Mouse (Mus musculus) heart, adult 2 months (tissue): ENCODE measurements around the gene Cpxm2. TPM values are rescaled to one million over a fixed set of nuclear protein-coding genes. Genes with fewer than 3 reads are reported as not detected.

Experiments used
- DNase-seq, 2 experiments: peaks; one replicate each; pipeline ENCODE4 v3.0.0; 2021
- H3K27ac ChIP-seq: fragments of 200-600 bp; 2 replicates; pipeline ENCODE4 v1.8.1; 2022
- H3K27me3 ChIP-seq: fragments of 200-500 bp; 2 replicates; pipeline ENCODE4 v1.6.1; 2012; ENCODE audit warnings: mild to moderate bottlenecking, low read length, inconsistent platforms, mixed read lengths; ENCODE audit not compliant: control insufficient read depth, insufficient read depth
- H3K36me3 ChIP-seq: fragments of 200-500 bp; 2 replicates; pipeline ENCODE4 v1.6.1; 2012; ENCODE audit warnings: low read length, inconsistent platforms; ENCODE audit not compliant: control insufficient read depth, insufficient read depth
- H3K4me1 ChIP-seq: fragments of 200-500 bp; 2 replicates; pipeline ENCODE4 v1.6.1; 2011; ENCODE audit warnings: low read length; ENCODE audit not compliant: control insufficient read depth, insufficient read depth
- H3K4me3 ChIP-seq: fragments of 200-600 bp; 2 replicates; pipeline ENCODE4 v1.8.1; 2022
- H3K79me2 ChIP-seq: fragments of 200-500 bp; replicated peaks from 2 replicates; pipeline ENCODE4 v1.6.1; 2012; ENCODE audit warnings: mild to moderate bottlenecking, inconsistent platforms, low read length, moderate library complexity, mixed read lengths; ENCODE audit not compliant: control insufficient read depth, insufficient read depth
- H3K9ac ChIP-seq: fragments of 200-500 bp; 2 replicates; pipeline ENCODE4 v1.6.1; 2012; ENCODE audit warnings: low read depth, mild to moderate bottlenecking, control low read depth, inconsistent platforms, low read length, mixed read lengths
- CTCF ChIP-seq: fragments of 200-600 bp; IDR thresholded peaks from 2 replicates; pipeline ENCODE4 v1.8.1; 2022; ENCODE audit warnings: antibody characterized with exemption, mild to moderate bottlenecking, moderate library complexity
- EP300 ChIP-seq: fragments of 200-500 bp; IDR thresholded peaks from 2 replicates; pipeline ENCODE4 v1.6.1; 2011; ENCODE audit warnings: low read depth, low read length, control low read depth; ENCODE audit not compliant: insufficient read depth
- POLR2A ChIP-seq: fragments of 200-500 bp; IDR thresholded peaks from 2 replicates; pipeline ENCODE4 v1.6.1; 2011; ENCODE audit warnings: mild to moderate bottlenecking, low read depth, low read length, control low read depth; ENCODE audit not compliant: insufficient read depth
- WGBS: fragments of 180-500 bp; shearing (Covaris S2); methylation state at CpG from one replicate; pipeline ENCODE4 v1.1.7; 2018; 5-methylcytosine and 5-hydroxymethylcytosine counted together
- intact Hi-C: fragments of 180-260 bp; cut with DNase I; formaldehyde crosslinking; loops from one replicate; pipeline ENCODE4 v1.15.1; 2025
- polyA plus RNA-seq: library from polyadenylated mRNA; depleted of rRNA; stranded (reverse); fragments of >200 nt; gene quantifications from 2 replicates; pipeline ENCODE4 v1.2.3, GENCODE M21; 2012
- total RNA-seq, 2 experiments: library from RNA; stranded (reverse); gene quantifications; 2 replicates each; pipeline ENCODE4 v1.2.3; 2021

Cpxm2 gene
- total and polyA plus RNA-seq, 3 experiments, result 8.8 to 18.6 (median 9.8) TPM

- no peaks in the 10 kb centered on the region for H3K27me3 ChIP-seq
- WGBS, result 42% methylated on average over 7 of the region's 7 CpGs
- H3K79me2 ChIP-seq, result no peaks in the 10 kb centered on the region
- no peaks in the 10 kb centered on the region for H3K36me3 ChIP-seq
- H3K9ac ChIP-seq, result no peak overlapping the region
- no peak overlapping the region for H3K27ac ChIP-seq
- TF ChIP-seq CTCF (no peak), POLR2A (no peak), EP300 (no peak)
- no peak overlapping the region for H3K4me3 ChIP-seq
- peak in 1 of 2 experiments; percentile 4 for DNase-seq
- H3K4me1 ChIP-seq, result no peaks in the 10 kb centered on the region
- intact Hi-C loops, result no loop called here
These were observed 31.3 kb downstream of the Cpxm2 start for GRCm38 (mm10) chr7:132123211-132123610.

- Histone ChIP-seq H3K27ac (no peak overlapping the region), H3K4me1 (no peaks in the 10 kb centered on the region), H3K9ac (no peak overlapping the region), H3K79me2 (no peaks in the 10 kb centered on the region), H3K27me3 (no peaks in the 10 kb centered on the region), H3K4me3 (no peak overlapping the region), H3K36me3 (no peaks in the 10 kb centered on the region)
- WGBS, result 76% methylated on average over 4 of the region's 4 CpGs
- intact Hi-C loops, result no loop called here
- DNase-seq, result no peak
- TF ChIP-seq EP300 (no peak), POLR2A (no peak), CTCF (no peak)
These were observed 34.7 kb downstream of the Cpxm2 start for GRCm38 (mm10) chr7:132119817-132120216.

GRCm38 (mm10) chr7:132111770-132112169, 42.8 kb downstream of the Cpxm2 start:
- no peak for DNase-seq
- Histone ChIP-seq H3K9ac (no peak overlapping the region), H3K36me3 (no peaks in the 10 kb centered on the region), H3K4me1 (no peaks in the 10 kb centered on the region), H3K27ac (no peak overlapping the region), H3K79me2 (no peaks in the 10 kb centered on the region), H3K4me3 (no peak overlapping the region), H3K27me3 (0 out of 2 replicates have a peak, but pooled peaks cover 2% of the 10 kb centered on the region)
- intact Hi-C loops, result no loop called here
- WGBS, result 59% methylated on average over 5 of the region's 5 CpGs
- TF ChIP-seq POLR2A, result no peak
- TF ChIP-seq CTCF, result no peak
- TF ChIP-seq EP300, result no peak

GRCm38 (mm10) chr7:132110308-132110707, 44.2 kb downstream of the Cpxm2 start:
- DNase-seq, result no peak
- H3K27me3 ChIP-seq, result 0 out of 2 replicates have a peak, but pooled peaks cover 2% of the 10 kb centered on the region
- 86% methylated on average over 3 of the region's 3 CpGs for WGBS
- no peaks in the 10 kb centered on the region for H3K79me2 ChIP-seq
- no peak overlapping the region for H3K9ac ChIP-seq
- no peaks in the 10 kb centered on the region for H3K36me3 ChIP-seq
- H3K27ac ChIP-seq, result no peak overlapping the region
- TF ChIP-seq EP300, result no peak
- no peak for TF ChIP-seq POLR2A
- no peak for TF ChIP-seq CTCF
- H3K4me1 ChIP-seq, result no peaks in the 10 kb centered on the region
- intact Hi-C loops, result no loop called here
- H3K4me3 ChIP-seq, result no peak overlapping the region

- no peak overlapping the region for H3K4me3 ChIP-seq
- no peak overlapping the region for H3K27ac ChIP-seq
- no peak for DNase-seq
- no peaks in the 10 kb centered on the region for H3K36me3 ChIP-seq
- no peak for TF ChIP-seq EP300
- TF ChIP-seq CTCF, result no peak
- no peak for TF ChIP-seq POLR2A
- no peak overlapping the region for H3K9ac ChIP-seq
- intact Hi-C loops, result no loop called here
- WGBS, result 68% methylated on average over 4 of the region's 4 CpGs
- H3K79me2 ChIP-seq, result no peaks in the 10 kb centered on the region
- 0 out of 2 replicates have a peak, but pooled peaks cover 2% of the 10 kb centered on the region for H3K27me3 ChIP-seq
- H3K4me1 ChIP-seq, result no peaks in the 10 kb centered on the region
These were observed 47.6 kb downstream of the Cpxm2 start for GRCm38 (mm10) chr7:132106891-132107290.

GRCm38 (mm10) chr7:132105326-132105725, 49.2 kb downstream of the Cpxm2 start:
- H3K9ac ChIP-seq, result no peak overlapping the region
- H3K79me2 ChIP-seq, result no peaks in the 10 kb centered on the region
- intact Hi-C loops, result no loop called here
- TF ChIP-seq EP300 (no peak), CTCF (no peak), POLR2A (no peak)
- H3K36me3 ChIP-seq, result no peaks in the 10 kb centered on the region
- H3K27ac ChIP-seq, result no peak overlapping the region
- H3K27me3 ChIP-seq, result 0 out of 2 replicates have a peak, but pooled peaks cover 2% of the 10 kb centered on the region
- H3K4me1 ChIP-seq, result no peaks in the 10 kb centered on the region
- H3K4me3 ChIP-seq, result no peak overlapping the region
- no peak for DNase-seq
- WGBS, result 55% methylated on average over 4 of the region's 4 CpGs
